Mouse (Mus musculus) granulocyte monocyte progenitor cell, adult 5-6 weeks (primary cell): ENCODE measurements around the gene Vmn1r18. TPM values are rescaled to one million over a fixed set of nuclear protein-coding genes. Genes with fewer than 3 reads are reported as not detected.
"Not testable (repeated sequence)": the region's sequence is repeated elsewhere in the genome, so short reads cannot be mapped to it uniquely, and the experiment has no call there.

Experiments used
- ATAC-seq: replicated peaks from 2 replicates; pipeline ENCODE4 v1.8.0; 2016; ENCODE audit warnings: mild to moderate bottlenecking, moderate TSS enrichment, inconsistent platforms; ENCODE audit not compliant: poor library complexity, severe bottlenecking
- total RNA-seq, 2 experiments: library from RNA; stranded (forward) in 1 of 2; stranded (reverse) in 1 of 2; fragments of 200-712, 200-1000 nt in 1 of 2; fragments of >200 nt in 1 of 2; fragmentation: Nextera tagmentation in 1 of 2; gene quantifications; 2 replicates each; pipeline ENCODE4 v1.2.3; 2014 to 2017

The Vmn1r18 gene
- total RNA-seq (2014; fragmentation: Nextera tagmentation), result not detected in 2 replicates
- total RNA-seq (2017), result not detected in 2 replicates

DNA sequence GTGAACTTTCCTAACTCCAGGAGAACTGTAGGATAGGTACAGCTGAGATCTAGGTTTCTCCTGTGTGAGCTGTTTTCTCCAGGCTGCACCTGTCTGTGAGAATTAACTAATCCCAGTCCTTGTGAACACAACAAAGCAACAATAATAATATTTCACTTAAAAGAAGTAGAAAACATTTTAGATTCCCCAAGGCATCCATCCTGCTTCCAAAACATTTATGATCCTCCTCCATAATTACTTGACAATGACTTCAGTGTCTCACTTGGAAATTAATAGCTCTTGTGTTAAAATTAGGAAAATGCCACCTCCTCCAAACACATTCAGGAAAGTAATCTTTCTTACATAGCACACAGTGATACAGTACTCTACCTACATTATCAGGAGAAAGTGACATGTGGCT, at the start of gene Vmn1r18:
Vmn1r18 (minus strand) TSS at position 101 of the 400 bp plus-strand sequence.
- no peak for ATAC-seq

DNA sequence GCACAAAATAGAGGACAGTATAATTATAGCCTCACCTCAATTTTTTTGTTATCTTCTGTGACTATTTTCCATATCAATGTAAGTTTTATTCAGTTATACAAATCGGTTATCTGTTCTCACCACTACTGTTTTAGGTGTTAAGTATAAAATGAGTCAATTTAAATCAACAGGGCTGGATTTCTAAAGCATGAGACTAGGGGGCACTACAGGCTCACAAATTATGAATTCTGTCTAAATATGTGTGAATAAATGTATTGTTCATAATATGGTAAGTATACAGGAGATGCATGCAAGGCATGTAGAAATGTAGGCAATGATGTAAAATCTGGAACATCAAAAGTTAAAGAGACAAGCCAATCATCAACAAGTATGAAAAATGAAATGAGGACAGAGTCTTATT, 35.6 kb upstream of the Vmn1r18 start:
- no peak; the same call in 1 of the 2 replicates for ATAC-seq

DNA sequence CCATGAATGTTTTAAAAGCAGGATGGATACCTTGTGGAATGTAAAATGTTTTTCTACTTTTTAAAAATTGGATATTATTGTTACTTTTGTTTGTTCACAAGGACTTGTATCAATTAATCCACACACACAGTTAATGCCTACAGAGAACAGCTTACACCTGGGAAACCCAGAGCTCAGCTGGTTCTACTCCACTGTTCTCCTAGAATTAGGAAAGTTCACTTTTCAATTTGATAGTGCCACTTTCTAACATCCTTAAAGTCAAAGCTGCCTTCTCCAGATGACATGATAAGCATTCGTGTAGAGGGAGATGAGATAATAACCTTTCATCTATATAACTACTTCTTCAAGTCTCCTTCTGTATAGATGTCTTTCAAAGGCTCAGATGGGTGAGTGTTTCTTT, 33.0 kb upstream of the Vmn1r18 start, which contains the start of gene Vmn1r20:
Vmn1r20 (plus strand) TSS at position 301 of the 400 bp plus-strand sequence.
- ATAC-seq, result no peak

DNA sequence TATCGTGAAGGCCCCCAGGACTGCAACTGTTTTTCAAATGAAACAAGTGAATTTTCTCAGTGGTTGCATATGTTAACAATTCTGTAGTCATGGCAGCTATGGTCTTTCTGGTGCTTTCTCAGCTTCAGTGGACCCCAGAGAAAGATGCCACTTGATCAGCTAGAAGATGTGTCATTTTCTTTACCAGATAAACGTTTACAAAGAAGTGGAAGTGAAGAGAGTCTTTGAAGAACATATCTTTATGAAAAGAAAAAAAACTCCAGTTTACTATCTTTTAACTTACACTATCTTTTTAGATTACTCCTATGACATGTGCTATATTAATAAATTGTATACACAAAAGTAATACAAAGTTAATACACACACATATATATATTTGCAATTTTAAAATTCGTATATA, 7.9 kb upstream of the Vmn1r18 start, which contains the start of gene Vmn1r19:
Vmn1r19 (plus strand) TSS at position 301 of the 400 bp plus-strand sequence.
- ATAC-seq, result not testable (repeated sequence)

DNA sequence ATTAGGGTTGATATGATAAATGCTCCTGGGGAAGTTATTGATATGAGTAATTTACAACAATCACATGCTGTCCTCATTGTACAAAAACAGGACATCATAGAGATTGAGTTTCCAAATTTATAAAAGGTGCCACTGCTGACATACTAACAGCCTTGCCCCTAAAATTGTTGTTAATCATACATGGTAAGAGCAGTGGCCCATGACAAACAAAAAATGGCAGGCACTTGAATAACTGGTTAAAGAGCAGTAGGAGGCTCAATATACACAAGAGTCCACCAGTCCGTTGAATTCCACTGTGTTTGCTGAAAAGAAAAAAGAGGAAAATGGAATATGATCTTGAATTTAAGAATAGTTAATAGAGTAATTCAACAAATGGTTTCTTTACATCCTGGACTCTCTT, 28.1 kb downstream of the Vmn1r18 start:
- no peak for ATAC-seq

DNA sequence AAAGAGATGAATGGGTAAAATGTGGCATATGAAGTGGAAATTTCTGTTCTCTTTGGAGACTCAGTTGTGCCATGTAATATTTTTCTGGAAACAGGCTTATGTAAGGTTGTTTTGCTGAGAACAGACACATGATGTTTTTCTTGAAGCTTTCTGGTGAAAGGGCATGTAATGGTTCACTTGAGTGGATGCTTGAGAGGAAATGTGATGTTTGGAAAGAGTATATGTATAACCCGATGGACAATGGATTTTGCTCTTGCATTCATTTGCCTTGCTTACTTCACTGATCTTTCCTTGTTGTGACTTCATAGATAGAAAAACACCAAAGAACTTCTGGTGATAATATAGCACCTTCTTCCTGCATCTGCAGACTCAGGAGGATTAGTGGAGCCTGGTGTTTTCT, 29.7 kb downstream of the Vmn1r18 start:
- ATAC-seq, result not testable (repeated sequence)

DNA sequence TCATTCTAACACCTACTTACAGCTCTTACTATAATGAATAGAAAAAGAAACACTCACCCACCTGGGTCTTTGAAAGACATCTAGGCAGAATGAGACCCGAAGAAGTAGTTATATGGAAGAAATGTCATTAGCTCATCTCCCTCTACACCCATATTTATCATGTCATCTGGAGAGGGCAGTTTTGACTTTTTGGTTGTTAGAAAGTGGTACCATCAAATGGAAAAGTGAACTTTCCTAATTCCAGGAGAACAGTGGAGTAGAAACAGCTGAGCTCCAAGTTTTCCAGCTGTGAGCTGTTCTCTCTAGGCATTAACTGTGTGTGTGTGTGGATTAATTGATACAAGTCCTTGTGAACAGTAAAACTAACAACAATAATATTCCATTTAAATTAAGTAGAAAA, 32.0 kb downstream of the Vmn1r18 start, which contains the start of gene Vmn1r17:
Vmn1r17 (minus strand) TSS at position 101 of the 400 bp plus-strand sequence.
- ATAC-seq, result no peak

DNA sequence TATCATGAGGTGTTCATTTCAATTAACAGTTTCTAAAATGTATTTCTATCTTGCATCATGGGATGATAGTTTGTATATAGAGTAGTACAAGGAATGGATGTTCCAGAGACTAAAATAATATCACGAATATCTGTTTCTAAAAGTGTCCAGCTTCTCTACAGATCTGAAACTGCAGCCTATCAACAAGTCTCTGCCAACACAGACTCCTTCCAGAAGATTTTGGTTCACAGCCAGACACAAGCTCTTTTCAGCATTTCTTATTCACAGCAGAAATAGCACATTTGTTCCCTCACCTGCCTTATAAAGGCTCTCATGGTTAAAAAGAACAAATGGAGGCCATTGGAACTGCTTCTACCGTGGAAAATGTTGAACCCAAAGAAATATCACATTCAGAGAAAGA, 38.7 kb downstream of the Vmn1r18 start:
- ATAC-seq, result no peak

DNA sequence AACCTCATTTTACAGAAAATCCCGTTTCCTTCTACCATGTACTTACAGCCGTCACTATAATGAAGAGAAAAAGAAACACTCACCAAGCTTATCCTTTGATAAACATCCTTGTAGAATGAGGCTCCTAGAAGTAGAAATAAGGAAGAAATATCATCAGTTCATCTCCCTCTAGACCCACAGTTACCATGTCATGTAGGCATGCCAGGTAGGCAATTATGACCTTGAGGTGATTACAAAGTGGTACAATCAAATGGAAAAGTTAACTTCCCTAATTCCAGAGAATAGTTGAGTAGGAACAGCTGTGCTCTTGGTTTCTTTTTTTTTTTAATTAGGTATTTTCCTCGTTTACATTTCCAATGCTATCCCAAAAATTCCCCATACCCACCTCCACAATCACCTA, 66.2 kb downstream of the Vmn1r18 start, which contains the start of gene Vmn1r16:
Vmn1r16 (minus strand) TSS at position 101 of the 400 bp plus-strand sequence.
- ATAC-seq, result no peak

Other genes starting within 250 kb of the Vmn1r18 start
- gene Vmn1r12, start 238.9 kb downstream of the Vmn1r18 start, total RNA-seq (2014; fragmentation: Nextera tagmentation), result not detected in 2 replicates
- not detected in 2 replicates for gene Vmn1r12, start 238.9 kb downstream of the Vmn1r18 start, total RNA-seq (2017)
- gene Vmn1r13, start 192.5 kb downstream of the Vmn1r18 start, total RNA-seq (2014; fragmentation: Nextera tagmentation), result not detected in 2 replicates
- gene Vmn1r13, start 192.5 kb downstream of the Vmn1r18 start, total RNA-seq (2017), result not detected in 2 replicates
- gene Vmn1r14, start 164.1 kb downstream of the Vmn1r18 start, total RNA-seq (2014; fragmentation: Nextera tagmentation), result not detected in 2 replicates
- gene Vmn1r14, start 164.1 kb downstream of the Vmn1r18 start, total RNA-seq (2017), result not detected in 2 replicates
- gene Vmn1r15, start 137.8 kb downstream of the Vmn1r18 start, total RNA-seq (2014; fragmentation: Nextera tagmentation), result not detected in 2 replicates
- gene Vmn1r15, start 137.8 kb downstream of the Vmn1r18 start, total RNA-seq (2017), result not detected in 2 replicates
- gene Vmn1r16, start 66.3 kb downstream of the Vmn1r18 start, total RNA-seq (2014; fragmentation: Nextera tagmentation), result not detected in 2 replicates
- not detected in 2 replicates for gene Vmn1r16, start 66.3 kb downstream of the Vmn1r18 start, total RNA-seq (2017)
- gene Vmn1r17, start 32.1 kb downstream of the Vmn1r18 start, total RNA-seq (2014; fragmentation: Nextera tagmentation), result not detected in 2 replicates
- gene Vmn1r17, start 32.1 kb downstream of the Vmn1r18 start, total RNA-seq (2017), result not detected in 2 replicates
- not detected in 2 replicates for gene Vmn1r19, start 8.0 kb upstream of the Vmn1r18 start, total RNA-seq (2014; fragmentation: Nextera tagmentation)
- gene Vmn1r19, start 8.0 kb upstream of the Vmn1r18 start, total RNA-seq (2017), result not detected in 2 replicates
- not detected in 2 replicates for gene Vmn1r20, start 33.1 kb upstream of the Vmn1r18 start, total RNA-seq (2014; fragmentation: Nextera tagmentation)
- gene Vmn1r20, start 33.1 kb upstream of the Vmn1r18 start, total RNA-seq (2017), result not detected in 2 replicates
- 3.8 and 4.1 TPM in 2 replicates for gene Ppm1k, start 139.7 kb upstream of the Vmn1r18 start, total RNA-seq (2014; fragmentation: Nextera tagmentation)
- gene Ppm1k, start 139.7 kb upstream of the Vmn1r18 start, total RNA-seq (2017), result 21.3 and 30.2 TPM in 2 replicates
- gene Herc6, start 185.2 kb upstream of the Vmn1r18 start, total RNA-seq (2014; fragmentation: Nextera tagmentation), result 16.1 and 22.0 TPM in 2 replicates
- 5.1 and 8.2 TPM in 2 replicates for gene Herc6, start 185.2 kb upstream of the Vmn1r18 start, total RNA-seq (2017)